Mouse (Mus musculus) kidney, adult 8-10 months (tissue): ENCODE results near the gene Csnk2b.
"Not testable (repeated sequence)": the region's sequence is repeated elsewhere in the genome, so short reads cannot be mapped to it uniquely, and the experiment has no call there.

Experiments
- DNase-seq, 2 experiments: peaks; one replicate each; pipeline ENCODE4 v3.0.0; 2022

Gene Csnk2b

GRCm38 (mm10) chr17:35152121-35152520 lies 30.3 kb upstream of the Csnk2b start:
- no peak for DNase-seq

- no peak for DNase-seq
Measured at GRCm38 (mm10) chr17:35147922-35148639, 26.2 kb upstream of the Csnk2b start.

DNA sequence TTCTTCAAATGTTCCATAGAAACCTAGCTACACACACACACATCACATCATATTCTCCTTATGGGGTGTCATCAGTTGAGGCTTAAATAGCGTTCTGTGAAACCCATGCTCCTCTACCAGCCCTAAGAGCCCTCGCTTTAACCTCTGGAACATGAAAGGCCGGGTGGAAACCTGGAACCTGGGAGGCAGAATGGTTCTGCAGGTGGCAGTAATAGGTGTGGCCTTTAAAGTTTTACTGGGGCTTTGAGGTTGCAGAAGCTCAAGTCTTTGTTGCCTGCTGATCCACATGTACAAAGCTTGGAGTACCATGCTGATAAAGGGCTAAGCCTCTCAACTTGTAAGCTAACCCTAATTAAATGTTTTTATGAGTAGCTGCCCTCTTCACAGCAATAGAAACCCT lies 25.5 kb upstream of the Csnk2b start:
- no peak for DNase-seq

- DNase-seq: no peak
Measured at GRCm38 (mm10) chr17:35146139-35146538, 24.3 kb upstream of the Csnk2b start.

- DNase-seq: no peak
Measured at GRCm38 (mm10) chr17:35141971-35142370, 20.1 kb upstream of the Csnk2b start.

DNA sequence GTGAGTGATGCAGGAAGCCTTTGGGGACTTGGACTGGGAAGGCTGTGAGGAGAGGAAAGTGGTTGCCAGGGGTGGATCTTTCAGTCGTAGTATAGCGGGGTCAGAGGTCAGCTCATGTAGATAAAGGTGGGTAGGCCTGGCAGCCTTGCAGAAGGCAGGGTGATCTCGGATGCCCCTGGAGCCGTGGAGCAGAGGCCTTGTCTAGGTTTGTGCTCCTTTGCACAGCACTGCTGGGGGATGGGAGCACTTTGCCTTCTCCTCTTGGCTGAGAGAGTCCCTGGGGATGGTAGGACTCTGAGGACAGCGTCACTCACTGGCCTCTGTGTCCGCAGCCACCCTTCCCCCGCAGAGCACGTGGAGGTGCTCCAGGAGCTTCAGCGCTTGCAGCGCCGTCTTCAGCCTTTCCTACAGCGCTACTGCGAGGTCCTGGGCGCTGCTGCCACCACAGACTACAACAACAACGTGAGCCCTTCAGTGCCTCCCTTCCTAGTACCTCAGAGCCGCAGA lies 18.7 kb upstream of the Csnk2b start:
- DNase-seq: no peak

DNA sequence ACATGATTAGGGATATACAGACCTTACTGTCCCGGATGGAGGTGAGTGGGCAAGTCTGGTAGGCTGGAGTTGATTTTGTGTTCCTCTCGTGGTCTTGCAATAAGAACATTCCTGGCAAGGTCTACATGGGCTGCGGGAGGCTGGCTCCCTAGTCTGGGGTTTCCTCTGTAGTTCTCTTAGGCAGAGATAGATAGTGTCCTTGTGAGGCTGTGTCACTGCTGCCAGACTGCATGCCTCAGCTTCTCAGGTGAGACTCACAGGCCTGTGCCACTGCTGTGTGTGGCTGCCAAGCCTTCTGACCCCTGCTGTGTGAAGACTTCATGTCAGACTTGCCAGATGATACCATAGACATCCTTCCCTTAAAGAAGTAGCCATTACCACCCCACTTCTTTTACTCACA lies 17.4 kb upstream of the Csnk2b start:
- no peak for DNase-seq

DNA sequence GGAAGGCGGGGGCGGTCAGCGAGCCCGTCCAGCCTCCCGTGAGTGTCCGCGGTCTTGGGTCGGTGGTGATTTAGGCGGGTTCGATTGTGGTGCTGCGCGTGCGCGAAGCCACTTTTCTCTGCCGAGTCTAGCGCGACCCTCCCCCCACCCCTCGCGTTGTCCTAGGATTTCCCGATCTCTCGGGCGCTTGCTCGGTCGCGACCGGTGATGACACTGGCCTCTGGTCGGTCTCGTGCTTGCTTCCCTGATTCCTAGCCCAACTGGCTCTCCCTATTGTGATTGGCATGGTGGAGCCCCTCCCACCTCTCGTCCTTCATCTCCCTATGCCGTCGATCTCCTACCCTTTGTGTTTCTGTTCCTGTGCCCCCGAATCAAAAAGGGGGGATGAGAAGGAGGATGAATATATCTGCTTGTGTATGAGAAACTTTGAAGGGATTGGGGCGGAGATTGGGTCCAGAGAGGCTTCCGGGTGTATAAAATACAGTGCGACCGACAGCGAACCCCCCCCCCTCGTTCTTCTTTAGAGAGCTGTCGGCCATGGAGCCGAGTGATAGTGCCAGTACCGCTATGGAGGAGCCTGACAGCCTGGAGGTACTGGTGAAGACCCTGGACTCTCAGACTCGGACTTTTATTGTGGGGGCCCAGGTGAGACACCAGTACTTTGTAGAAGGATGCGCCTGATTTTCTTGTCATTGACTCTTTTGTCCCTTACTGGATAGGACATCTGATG lies 13.9 kb upstream of the Csnk2b start:
- DNase-seq: no peak

DNA sequence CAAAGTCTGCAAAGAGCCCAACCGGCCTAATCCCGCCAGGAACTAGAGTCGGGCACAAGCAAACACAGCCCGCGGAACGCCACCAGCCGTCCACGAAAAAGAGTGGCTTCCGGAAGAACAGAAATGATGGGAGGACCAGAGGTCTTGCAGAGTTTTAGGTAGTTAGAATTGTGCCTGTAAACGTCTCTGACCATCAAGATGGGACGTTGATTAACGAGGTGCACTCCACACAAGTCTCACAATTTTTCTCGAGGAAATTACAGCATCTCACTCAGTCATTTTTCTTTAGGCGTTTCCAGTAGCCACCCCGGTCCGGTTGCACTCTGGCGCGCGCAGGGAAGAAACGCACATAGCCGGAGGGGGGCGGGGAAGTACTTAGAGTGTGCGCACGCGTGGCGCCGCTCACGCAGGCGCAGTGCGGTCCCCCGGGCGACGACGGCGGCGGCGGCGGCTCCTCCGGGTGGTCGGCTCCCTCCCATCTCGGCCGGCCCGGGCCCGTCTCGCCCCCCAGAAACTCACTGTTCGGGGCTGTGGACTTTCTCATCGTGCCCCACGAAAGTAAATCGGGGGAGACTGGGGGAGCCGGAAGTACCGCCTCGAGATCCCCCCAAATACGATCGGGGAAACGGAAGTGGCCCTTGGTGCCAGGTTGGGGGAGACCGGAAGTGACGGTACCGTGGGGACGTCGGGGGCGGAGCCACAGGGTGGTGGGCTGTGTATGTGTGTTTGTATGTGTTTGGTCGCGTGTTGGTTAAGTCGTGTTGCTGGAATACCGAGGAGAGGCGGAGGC lies 13.1 kb upstream of the Csnk2b start, which contains the start of gene Bag6:
Bag6 (plus strand) TSS at position 378 of the 790 bp plus-strand sequence.
- DNase-seq: peak; percentile 92 to 93

- DNase-seq: no peak
Measured at GRCm38 (mm10) chr17:35133517-35133916, 11.7 kb upstream of the Csnk2b start.

- no peak for DNase-seq
Measured at GRCm38 (mm10) chr17:35132174-35132560, 10.3 kb upstream of the Csnk2b start.

- DNase-seq: peak in 1 of 2 experiments; percentile 41
Measured at GRCm38 (mm10) chr17:35131500-35132173, 9.8 kb upstream of the Csnk2b start, which contains the start of gene Apom. Gene Apom, minus strand, starts transcription at chr17:35132050.

- no peak for DNase-seq
Measured at GRCm38 (mm10) chr17:35131038-35131437, 9.2 kb upstream of the Csnk2b start.

- no peak for DNase-seq
Measured at GRCm38 (mm10) chr17:35128996-35129395, 7.1 kb upstream of the Csnk2b start.

DNA sequence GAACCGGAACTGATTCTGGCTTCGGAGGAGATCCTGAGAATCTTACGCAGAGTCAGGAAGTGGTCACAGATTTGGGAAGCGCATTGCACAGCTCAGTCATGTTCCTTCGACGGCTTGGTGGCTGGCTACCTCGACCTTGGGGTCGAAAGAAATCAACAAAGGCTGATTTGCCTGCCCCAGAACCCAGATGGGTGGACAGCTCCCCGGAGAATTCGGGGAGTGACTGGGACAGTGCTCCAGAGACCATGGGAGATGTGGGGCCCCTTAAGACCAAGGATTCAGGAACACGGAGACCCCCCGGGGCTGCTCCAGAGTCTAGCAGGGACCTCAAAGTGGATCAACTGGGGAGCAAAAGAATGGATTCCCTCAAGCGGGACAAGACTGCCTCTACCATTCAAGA lies 5.2 kb upstream of the Csnk2b start:
- DNase-seq: no peak

DNA sequence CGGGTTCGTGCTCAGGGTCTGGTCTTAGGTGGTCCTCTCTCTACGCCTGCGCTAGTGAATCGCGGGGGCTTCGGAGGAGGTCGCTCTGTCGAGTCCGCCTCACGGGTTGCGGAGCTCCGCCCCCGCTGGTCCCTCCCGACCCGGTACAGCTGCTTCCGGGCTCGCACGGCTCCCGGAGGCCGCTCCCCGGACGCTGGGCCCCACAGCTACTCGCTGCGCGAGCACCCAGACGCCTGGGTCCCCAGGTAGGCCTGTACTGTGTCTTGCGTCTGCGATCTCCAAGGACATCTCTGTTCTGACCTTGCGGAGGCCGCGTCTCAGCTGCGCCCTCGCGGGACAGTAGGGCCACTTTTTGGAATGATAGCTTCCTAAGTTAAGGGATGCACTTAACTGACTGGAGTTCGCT lies 4.4 kb upstream of the Csnk2b start, which contains the start of gene D17H6S53E:
D17H6S53E (plus strand) TSS at position 168 of the 406 bp plus-strand sequence.
- DNase-seq: peak; percentile 66 to 69

DNA sequence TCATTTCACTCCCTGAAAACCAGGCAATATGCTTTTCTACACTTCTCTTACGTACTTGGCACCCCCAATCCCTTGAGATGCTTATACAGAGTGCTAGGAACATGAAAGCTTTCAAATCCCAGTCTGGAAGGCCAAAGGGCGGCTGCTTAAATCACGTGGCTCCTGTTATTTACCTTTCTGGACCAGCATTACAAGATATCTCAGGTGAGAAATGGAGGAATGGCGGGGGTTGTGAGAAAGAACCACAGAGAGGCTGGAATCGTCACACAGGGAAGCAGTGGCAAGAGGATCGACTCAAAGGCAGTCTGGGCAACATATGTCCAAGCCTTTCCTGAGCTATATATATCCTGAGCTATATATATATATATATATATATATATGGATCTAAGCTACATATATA lies 3.7 kb upstream of the Csnk2b start:
- no peak for DNase-seq

- no peak for DNase-seq
Measured at GRCm38 (mm10) chr17:35125081-35125480, 3.2 kb upstream of the Csnk2b start.

GRCm38 (mm10) chr17:35124261-35124896 lies 2.5 kb upstream of the Csnk2b start:
- not testable (repeated sequence) for DNase-seq

- DNase-seq: not testable (repeated sequence)
Measured at GRCm38 (mm10) chr17:35123287-35123686, 1.4 kb upstream of the Csnk2b start.

DNA sequence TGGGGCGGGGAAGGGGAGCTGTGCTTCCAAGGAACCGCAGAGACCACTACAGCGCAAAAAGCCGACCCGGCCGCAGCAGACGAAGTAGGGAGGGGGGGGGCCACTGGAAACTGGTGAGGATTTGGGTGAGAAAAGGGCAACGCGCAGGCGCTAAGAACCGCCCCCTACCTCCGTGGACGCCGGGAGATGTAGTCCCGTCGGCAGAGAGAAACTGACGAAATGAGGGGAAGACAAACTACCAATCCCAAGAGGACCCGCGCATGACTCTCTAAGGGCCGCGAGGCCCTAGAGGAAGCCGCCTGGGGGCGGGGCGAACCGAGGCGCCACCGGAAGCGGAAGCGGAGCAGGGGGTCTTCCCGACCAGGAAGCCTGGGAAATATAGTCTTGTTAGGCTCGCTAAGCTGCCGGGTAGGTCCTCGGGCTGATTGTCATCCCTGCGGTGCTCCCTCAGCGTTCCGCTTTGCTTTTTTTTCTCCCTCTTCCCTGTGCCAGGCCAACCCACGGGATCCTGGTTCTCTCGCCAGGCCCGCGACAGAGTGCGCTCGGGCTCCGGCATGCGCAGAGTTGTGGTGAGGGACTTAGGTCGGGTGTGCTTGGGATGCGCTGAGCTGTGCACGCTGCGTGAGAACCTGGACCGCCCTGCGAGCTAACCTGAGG lies 582 bp downstream of the Csnk2b start, which contains the start of gene Gpank1:
Gpank1 (plus strand) TSS at position 313 of the 657 bp plus-strand sequence.
- peak; percentile 98 to 99 for DNase-seq
